Comparison of ENCODE assay signal across 32 mouse cellular contexts in the genomic region with DNA sequence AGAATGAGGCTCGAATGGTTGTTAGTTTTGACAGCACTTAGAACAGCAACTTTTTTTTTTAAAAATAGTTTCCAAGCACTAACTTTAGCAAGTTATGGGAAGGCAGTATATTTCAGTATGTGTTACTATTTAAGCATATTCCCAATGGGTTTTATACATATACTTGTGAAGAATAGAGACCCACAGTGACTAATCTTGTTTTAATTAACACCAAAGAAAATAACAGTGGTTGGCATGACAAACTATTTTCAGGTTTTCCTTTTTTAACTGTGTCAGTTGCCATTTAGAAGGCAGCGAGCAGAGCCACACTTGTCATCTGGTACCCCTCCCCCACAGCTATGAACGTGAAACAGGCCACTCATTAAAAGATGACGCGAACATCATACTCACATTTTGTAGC. TPM values are rescaled to one million over a fixed set of nuclear protein-coding genes. Genes with fewer than 3 reads are reported as not detected.
"Had no signal": no experiment of that assay in that cellular context is flagged by ENCODE, and none has a peak within 500 bp of the region (broad histone marks: within the 10 kb centered on the region; RNA-seq: fewer than 3 reads in every experiment).

No protein-coding gene starts in this region.

- H3K4me2 ChIP-seq: heart, embryonic 11.5 days; heart, embryonic 13.5 days; heart, embryonic 15.5 days; hindbrain, embryonic 13.5 days; hindbrain, embryonic 15.5 days; intestine, embryonic 15.5 days; limb, embryonic 12.5 days; liver, embryonic 11.5 days; liver, embryonic 13.5 days; liver, embryonic 15.5 days had no signal

- H3K36me3 ChIP-seq: heart, embryonic 13.5 days; heart, embryonic 15.5 days; hindbrain, embryonic 13.5 days; hindbrain, embryonic 15.5 days; intestine, embryonic 15.5 days; limb, embryonic 10.5 days; limb, embryonic 12.5 days; liver, embryonic 13.5 days; liver, embryonic 15.5 days had no signal

- H3K27ac ChIP-seq: heart, adult 2 months; heart, embryonic 13.5 days; heart, embryonic 15.5 days; hindbrain, embryonic 13.5 days; hindbrain, embryonic 15.5 days; intestine, embryonic 15.5 days; layer of hippocampus, adult 2 months; left cerebral cortex, adult 2 months; limb, embryonic 10.5 days; limb, embryonic 12.5 days; liver, embryonic 13.5 days; liver, embryonic 15.5 days had no signal

- H3K4me3 ChIP-seq: heart, adult 2 months; heart, embryonic 13.5 days; heart, embryonic 15.5 days; hindbrain, embryonic 13.5 days; hindbrain, embryonic 15.5 days; intestine, embryonic 15.5 days; layer of hippocampus, adult 2 months; left cerebral cortex, adult 2 months; limb, embryonic 10.5 days; limb, embryonic 12.5 days; liver, embryonic 13.5 days; liver, embryonic 15.5 days had no signal

- H3K9me3 ChIP-seq: heart, embryonic 13.5 days; heart, embryonic 15.5 days; hindbrain, embryonic 13.5 days; hindbrain, embryonic 15.5 days; intestine, embryonic 15.5 days; limb, embryonic 10.5 days; limb, embryonic 12.5 days; liver, embryonic 13.5 days; liver, embryonic 15.5 days had no signal

- ATAC-seq: intestine, embryonic 15.5 days; intestine, postnatal 0 days had no signal

- H3K27me3 ChIP-seq: heart, embryonic 13.5 days; heart, embryonic 15.5 days; hindbrain, embryonic 13.5 days; hindbrain, embryonic 15.5 days; intestine, embryonic 15.5 days; limb, embryonic 12.5 days; liver, embryonic 13.5 days; liver, embryonic 15.5 days had no signal

- H3K4me1 ChIP-seq: heart, embryonic 15.5 days; hindbrain, embryonic 13.5 days; hindbrain, embryonic 15.5 days; intestine, embryonic 15.5 days; limb, embryonic 10.5 days; limb, embryonic 12.5 days; liver, embryonic 13.5 days; liver, embryonic 15.5 days had no signal

- DNase-seq: gastrocnemius, postnatal 14 days; gastrocnemius, postnatal 36 days; heart, adult 11 months; heart, adult 2 months; heart, postnatal 14 days; heart, postnatal 36 days; kidney, adult 18-20 months; kidney, adult 8-10 months; kidney, postnatal 10 days; kidney, postnatal 25 days; kidney, postnatal 4 days; liver; liver, embryonic 13.5 days had no signal

- H3K9ac ChIP-seq: heart, embryonic 13.5 days; heart, embryonic 15.5 days; hindbrain, embryonic 13.5 days; hindbrain, embryonic 15.5 days; intestine, embryonic 15.5 days; limb, embryonic 12.5 days; liver, embryonic 13.5 days; liver, embryonic 15.5 days had no signal

RNA-seq across cellular contexts. Expression of a gene that starts 10.3 kb away (rescaled TPM):
- total RNA-seq: gastrocnemius, adult 18-20 months; gastrocnemius, adult 8-10 months; gastrocnemius, postnatal 36 days; heart, adult 2 months; heart, postnatal 14 days; heart, postnatal 36 days; hematopoietic stem cell, adult 5-6 weeks had no signal
- polyA plus RNA-seq: gonadal fat pad, adult 2 months; heart, adult 2 months; heart, embryonic 11.5 days; heart, embryonic 13.5 days; intestine, embryonic 15.5 days; kidney, embryonic 14.5 days; kidney, embryonic 16.5 days; limb, embryonic 10.5 days; limb, embryonic 12.5 days; liver, embryonic 11.5 days; liver, embryonic 13.5 days; liver, embryonic 15.5 days had no signal
